Mouse (Mus musculus): ENCODE measurements at regions not wholly inside any gene's neighbourhood (a gene's known extent, or its start where the extent isn't known, plus 50 kb on each side); places are given as distances from the start of the nearest gene placed in this dataset.

GRCm38 (mm10) chr10:66370096-66370495, 725.8 kb upstream of the Jmjd1c start:
- Histone ChIP-seq H3K27ac (no peak overlapping the region), H3K4me3 (replicated peaks; ENCODE audit: low read length) (no peak overlapping the region), H3K4me2 (replicated peaks) (no peak overlapping the region), H3K9ac (no peak overlapping the region), H3K36me3 (replicated peaks; ENCODE audit: control insufficient read depth, insufficient read depth) (no peaks in the 10 kb centered on the region), H3K4me1 (replicated peaks; ENCODE audit: control insufficient read depth, insufficient read depth, low read length) (no peaks in the 10 kb centered on the region), H3K27me3 (ENCODE audit: control insufficient read depth, insufficient read depth, low read length) (no peaks in the 10 kb centered on the region), H3K9me3 (ENCODE audit: control insufficient read depth, low read length) (no peaks in the 10 kb centered on the region)
- no peak for DNase-seq (ENCODE audit: low spot score)
- 60% methylated on average over 3 of the region's 3 CpGs for WGBS
- no peak for ATAC-seq (ENCODE audit: low FRiP score)

GRCm38 (mm10) chr10:66371756-66372155, 724.2 kb upstream of the Jmjd1c start:
- WGBS: 72% methylated on average over 2 of the region's 2 CpGs
- no peaks in the 10 kb centered on the region for H3K27me3 ChIP-seq (ENCODE audit: control insufficient read depth, insufficient read depth, low read length)
- ATAC-seq (ENCODE audit: low FRiP score) (no peak), DNase-seq (ENCODE audit: low spot score) (no peak)
- H3K4me3 ChIP-seq (replicated peaks; ENCODE audit: low read length): no peak overlapping the region
- H3K4me1 ChIP-seq (replicated peaks; ENCODE audit: control insufficient read depth, insufficient read depth, low read length): no peaks in the 10 kb centered on the region
- H3K9ac ChIP-seq: no peak overlapping the region
- 0 out of 2 replicates have a peak, but pooled peaks cover 7% of the 10 kb centered on the region for H3K9me3 ChIP-seq (ENCODE audit: control insufficient read depth, low read length)
- no peak overlapping the region for H3K4me2 ChIP-seq (replicated peaks)
- no peaks in the 10 kb centered on the region for H3K36me3 ChIP-seq (replicated peaks; ENCODE audit: control insufficient read depth, insufficient read depth)
- no peak overlapping the region for H3K27ac ChIP-seq

All from hindbrain, embryonic 14.5 days (tissue).